Mouse (Mus musculus) hindbrain, embryonic 13.5 days (tissue): ENCODE measurements around the gene Gm49345. TPM values are rescaled to one million over a fixed set of nuclear protein-coding genes. Genes with fewer than 3 reads are reported as not detected.
"Not testable (repeated sequence)": the region's sequence is repeated elsewhere in the genome, so short reads cannot be mapped to it uniquely, and the experiment has no call there.

ENCODE experiments used
- ATAC-seq: fragments of 200-750 bp; cut with Nextera tagmentation; 2 replicates; pipeline ENCODE4 v1.8.0; 2017; ENCODE audit warnings: moderate TSS enrichment; ENCODE audit not compliant: low FRiP score
- H3K27ac ChIP-seq: fragments of 300-500 bp; sonication (generic); 2 replicates; pipeline ENCODE4 v1.5.1; 2015; ENCODE audit warnings: inconsistent platforms, mild to moderate bottlenecking, moderate library complexity
- H3K27me3 ChIP-seq: fragments of 300-500 bp; sonication (generic); 2 replicates; pipeline ENCODE4 v1.6.1; 2015; ENCODE audit warnings: mild to moderate bottlenecking, inconsistent platforms
- H3K36me3 ChIP-seq: fragments of 300-500 bp; sonication (generic); 2 replicates; pipeline ENCODE4 v1.6.1; 2015; ENCODE audit warnings: mild to moderate bottlenecking, inconsistent platforms
- H3K4me1 ChIP-seq: fragments of 300-500 bp; sonication (generic); replicated peaks from 2 replicates; pipeline ENCODE4 v1.6.1; 2015; ENCODE audit warnings: inconsistent platforms
- H3K4me2 ChIP-seq: fragments of 300-500 bp; sonication (generic); 2 replicates; pipeline ENCODE4 v1.6.1; 2015; ENCODE audit warnings: inconsistent platforms, mild to moderate bottlenecking, moderate library complexity
- H3K4me3 ChIP-seq: fragments of 300-500 bp; sonication (generic); 2 replicates; pipeline ENCODE4 v1.5.1; 2015; ENCODE audit warnings: mild to moderate bottlenecking, inconsistent platforms
- H3K9ac ChIP-seq: fragments of 300-500 bp; sonication (generic); 2 replicates; pipeline ENCODE4 v1.6.1; 2015; ENCODE audit warnings: mild to moderate bottlenecking, inconsistent platforms
- H3K9me3 ChIP-seq: fragments of 300-500 bp; sonication (generic); 2 replicates; pipeline ENCODE4 v1.6.1; 2016; ENCODE audit warnings: inconsistent platforms
- WGBS: fragments of 180-500 bp; shearing (Covaris S2); methylation state at CpG from one replicate; pipeline ENCODE4 v1.1.7; 2015; 5-methylcytosine and 5-hydroxymethylcytosine counted together
- polyA plus RNA-seq: library from polyadenylated mRNA; unstranded; fragments of >200 nt; fragmentation: Nextera tagmentation; extraction: Ambion mirVana; gene quantifications from 2 replicates; pipeline ENCODE4 v1.2.1, GENCODE M21; 2015

The Gm49345 gene
- 0.87 and 0.96 TPM in 2 replicates for polyA plus RNA-seq

GRCm38 (mm10) chr13:67637294-67638007, at the start of gene Gm49345, which contains the start of gene Zfp729a:
TSS of gene Gm49345 (minus strand) at chr13:67637769.
TSS of gene Zfp729a (minus strand) at chr13:67637791.
- WGBS, result under 1% methylated on average over 19 of the region's 19 CpGs
- peak; percentile 100 for ATAC-seq

GRCm38 (mm10) chr13:67686971-67687370, 49.4 kb upstream of the Gm49345 start, which contains the start of gene Zfp738:
TSS of gene Zfp738 (minus strand) at chr13:67687071.
- Histone ChIP-seq H3K27me3 (no peaks in the 10 kb centered on the region), H3K27ac (no peak within 1 kb of the TSS), H3K9me3 (no peaks in the 10 kb centered on the region), H3K9ac (no peak within 1 kb of the TSS), H3K4me1 (peaks cover 9% of the 10 kb centered on the region), H3K36me3 (no peaks in the 10 kb centered on the region), H3K4me3 (no peak within 1 kb of the TSS), H3K4me2 (no peak within 1 kb of the TSS)
- WGBS, result 82% methylated on average over 4 of the region's 4 CpGs
- ATAC-seq, result no peak

More at GRCm38 (mm10) chr13:67637294-67638007, at the start of gene Gm49345, which contains the start of gene Zfp729a:
- Histone ChIP-seq H3K9ac (peak within 1 kb of the TSS; percentile 76), H3K27me3 (no peaks in the 10 kb centered on the region), H3K36me3 (no peaks in the 10 kb centered on the region), H3K4me2 (peak within 1 kb of the TSS; percentile 59), H3K27ac (peak within 1 kb of the TSS; percentile 66), H3K9me3 (no peaks in the 10 kb centered on the region), H3K4me3 (peak within 1 kb of the TSS; percentile 85), H3K4me1 (peaks cover 4% of the 10 kb centered on the region)

- not testable (repeated sequence) for H3K9me3 ChIP-seq, H3K36me3 ChIP-seq, H3K27ac ChIP-seq, H3K27me3 ChIP-seq, H3K4me1 ChIP-seq
- peak overlapping the region; percentile 90 for H3K9ac ChIP-seq
- H3K4me2 ChIP-seq, result peak overlapping the region; percentile 80
- WGBS, result 87% methylated on average over 2 of the region's 2 CpGs
- ATAC-seq, result peak; percentile 70
- peak overlapping the region; percentile 75 for H3K4me3 ChIP-seq
Observed at GRCm38 (mm10) chr13:67683841-67684240, 46.3 kb upstream of the Gm49345 start.

GRCm38 (mm10) chr13:67682959-67683735, 45.6 kb upstream of the Gm49345 start:
- not testable (repeated sequence) for H3K4me1 ChIP-seq, H3K9me3 ChIP-seq, H3K27me3 ChIP-seq, H3K36me3 ChIP-seq
- Histone ChIP-seq H3K4me2 (peak overlapping the region; percentile 80), H3K9ac (peak overlapping the region; percentile 90), H3K27ac (peak overlapping the region; percentile 55; the same call in 1 of the 2 replicates), H3K4me3 (peak overlapping the region; percentile 75)
- peak; percentile 100 for ATAC-seq
- 12% methylated on average over 16 of the region's 16 CpGs for WGBS

- Histone ChIP-seq H3K4me3 (no peak overlapping the region), H3K27ac (no peak overlapping the region), H3K36me3 (peaks cover 11% of the 10 kb centered on the region), H3K4me2 (no peak overlapping the region), H3K9me3 (no peaks in the 10 kb centered on the region), H3K9ac (no peak overlapping the region), H3K27me3 (no peaks in the 10 kb centered on the region), H3K4me1 (no peaks in the 10 kb centered on the region)
- 92% methylated on average over 2 of the region's 2 CpGs for WGBS
- no peak for ATAC-seq
Observed at GRCm38 (mm10) chr13:67674902-67675301, 37.3 kb upstream of the Gm49345 start.

- 43% methylated on average over 3 of the region's 3 CpGs for WGBS
- H3K9me3 ChIP-seq, result no peaks in the 10 kb centered on the region
- no peaks in the 10 kb centered on the region for H3K4me1 ChIP-seq
- no peaks in the 10 kb centered on the region for H3K36me3 ChIP-seq
- no peak overlapping the region for H3K9ac ChIP-seq
- H3K27ac ChIP-seq, result no peak overlapping the region
- no peak overlapping the region for H3K4me2 ChIP-seq
- ATAC-seq, result no peak
- no peak overlapping the region for H3K4me3 ChIP-seq
- no peaks in the 10 kb centered on the region for H3K27me3 ChIP-seq
Observed at GRCm38 (mm10) chr13:67652496-67652895, 14.9 kb upstream of the Gm49345 start.

GRCm38 (mm10) chr13:67610108-67610507, 27.5 kb downstream of the Gm49345 start:
- WGBS, result 94% methylated on average over 4 of the region's 4 CpGs
- H3K4me1 ChIP-seq, result peaks cover 6% of the 10 kb centered on the region
- H3K4me2 ChIP-seq, result no peak overlapping the region
- no peak overlapping the region for H3K27ac ChIP-seq
- H3K27me3 ChIP-seq, result no peaks in the 10 kb centered on the region
- no peaks in the 10 kb centered on the region for H3K9me3 ChIP-seq
- ATAC-seq, result no peak
- peaks cover 6% of the 10 kb centered on the region; the same call in 1 of the 2 replicates for H3K36me3 ChIP-seq
- 0 out of 2 replicates have a peak overlapping the region, but pooled peaks have one; percentile 75 for H3K4me3 ChIP-seq
- no peak overlapping the region for H3K9ac ChIP-seq

- WGBS, result 3% methylated on average over 20 of the region's 20 CpGs
- H3K4me2 ChIP-seq, result peak within 1 kb of the TSS; percentile 66
- no peaks in the 10 kb centered on the region for H3K27me3 ChIP-seq
- peak within 1 kb of the TSS; percentile 64; the same call in 1 of the 2 replicates for H3K27ac ChIP-seq
- H3K4me3 ChIP-seq, result peak within 1 kb of the TSS; percentile 75
- peaks cover 3% of the 10 kb centered on the region; the same call in 1 of the 2 replicates for H3K36me3 ChIP-seq
- H3K9ac ChIP-seq, result peak within 1 kb of the TSS; percentile 80
- peak; percentile 98 for ATAC-seq
- peaks cover 6% of the 10 kb centered on the region for H3K4me1 ChIP-seq
- no peaks in the 10 kb centered on the region for H3K9me3 ChIP-seq
Observed at GRCm38 (mm10) chr13:67609066-67609876, 28.3 kb downstream of the Gm49345 start, which contains the start of gene Zfp729b. TSS of gene Zfp729b (minus strand) at chr13:67609707.

- Histone ChIP-seq H3K4me2 (no peak overlapping the region), H3K4me3 (no peak overlapping the region), H3K9ac (no peak overlapping the region), H3K9me3 (no peaks in the 10 kb centered on the region), H3K27ac (no peak overlapping the region), H3K4me1 (no peaks in the 10 kb centered on the region), H3K27me3 (no peaks in the 10 kb centered on the region), H3K36me3 (no peaks in the 10 kb centered on the region)
- WGBS, result 75% methylated on average over 5 of the region's 5 CpGs
- ATAC-seq, result no peak
Observed at GRCm38 (mm10) chr13:67572591-67573189, 64.9 kb downstream of the Gm49345 start.

- ATAC-seq, result no peak
- Histone ChIP-seq H3K4me3 (peak within 1 kb of the TSS; percentile 78), H3K27me3 (no peaks in the 10 kb centered on the region), H3K4me1 (peaks cover 22% of the 10 kb centered on the region), H3K27ac (peak within 1 kb of the TSS; percentile 86), H3K9me3 (no peaks in the 10 kb centered on the region), H3K4me2 (peak within 1 kb of the TSS; percentile 80), H3K36me3 (no peaks in the 10 kb centered on the region), H3K9ac (peak within 1 kb of the TSS; percentile 85)
- WGBS, result 82% methylated on average over 4 of the region's 4 CpGs
Observed at GRCm38 (mm10) chr13:67553730-67554129, 83.8 kb downstream of the Gm49345 start, which contains the start of gene Zfp748. TSS of gene Zfp748 (minus strand) at chr13:67553830.
